Mouse (Mus musculus): ENCODE measurements around the gene Phf21a.

Phf21a gene

DNA sequence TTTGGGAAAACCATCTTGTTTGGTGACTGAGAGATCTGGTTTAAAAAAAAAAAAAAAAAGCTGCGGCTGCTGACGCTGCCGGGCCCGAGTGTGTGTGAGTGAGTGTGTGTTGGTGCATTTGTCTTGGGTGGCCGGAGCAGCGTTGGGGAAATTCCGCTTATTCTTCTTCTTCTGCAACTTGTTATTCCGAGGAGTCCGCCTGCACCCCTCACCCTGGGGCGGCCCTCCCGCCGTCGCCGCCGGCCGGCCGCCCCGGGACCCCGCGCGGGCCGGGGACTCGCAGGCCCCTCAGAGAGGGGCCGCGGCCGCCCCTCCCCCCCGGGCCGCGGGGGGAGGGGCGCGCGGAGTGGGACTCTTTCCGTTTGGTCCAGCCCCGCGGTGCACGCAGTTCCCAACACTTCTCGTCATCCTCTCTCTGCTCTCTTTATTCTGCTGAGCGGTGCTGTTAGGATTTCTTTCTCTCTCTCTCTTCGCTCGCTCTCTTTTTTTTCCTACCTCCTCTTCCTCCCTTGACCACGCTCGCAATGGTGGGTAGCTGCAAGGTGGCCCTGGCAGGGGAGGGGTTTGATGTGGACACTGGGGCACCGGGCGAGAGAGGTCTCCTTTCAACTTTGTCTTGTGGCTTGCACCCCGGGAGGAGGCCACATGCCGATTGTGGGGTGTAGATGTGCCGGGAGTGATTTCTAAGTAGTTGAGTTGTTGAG lies 92.3 kb downstream of the Phf21a start:
- no peak for TF ChIP-seq GATA4 (IDR thresholded peaks at IDR 0.05; ENCODE audit: insufficient replicate concordance, low read length)

DNA sequence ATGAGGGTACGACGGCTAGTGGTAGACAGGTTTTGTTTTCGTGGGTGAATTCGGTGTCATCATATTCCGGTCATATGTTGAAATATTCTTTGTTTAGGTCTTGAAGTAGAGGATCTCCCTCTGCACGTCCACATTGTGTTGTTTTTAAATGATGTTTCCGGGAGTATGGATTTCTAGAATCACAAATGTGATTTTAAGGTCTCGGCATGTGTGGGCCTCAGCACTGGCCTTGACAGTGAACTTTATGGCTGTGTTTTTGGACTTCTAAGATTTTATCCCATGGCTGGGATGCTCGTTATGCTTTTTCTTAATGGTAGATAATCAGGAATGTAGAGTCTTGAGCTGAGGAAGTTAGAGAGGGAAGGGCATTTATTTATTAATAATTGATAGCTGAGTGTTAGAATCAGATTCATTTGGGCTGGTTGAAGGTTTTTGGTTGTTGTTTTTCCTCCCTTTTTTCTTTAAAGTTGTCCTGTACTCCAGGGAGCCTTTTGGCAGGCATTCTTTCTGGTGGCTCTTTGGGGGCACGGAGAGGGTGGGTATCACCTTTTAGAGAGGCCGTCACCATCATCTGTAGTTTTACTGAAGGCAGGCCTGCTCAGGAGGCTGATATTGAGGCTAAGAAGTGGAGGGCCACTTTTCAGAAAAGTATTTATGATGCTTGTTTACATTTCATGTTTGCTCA lies 93.0 kb downstream of the Phf21a start:
- TF ChIP-seq GATA4 (IDR thresholded peaks at IDR 0.05; ENCODE audit: insufficient replicate concordance, low read length): no peak

DNA sequence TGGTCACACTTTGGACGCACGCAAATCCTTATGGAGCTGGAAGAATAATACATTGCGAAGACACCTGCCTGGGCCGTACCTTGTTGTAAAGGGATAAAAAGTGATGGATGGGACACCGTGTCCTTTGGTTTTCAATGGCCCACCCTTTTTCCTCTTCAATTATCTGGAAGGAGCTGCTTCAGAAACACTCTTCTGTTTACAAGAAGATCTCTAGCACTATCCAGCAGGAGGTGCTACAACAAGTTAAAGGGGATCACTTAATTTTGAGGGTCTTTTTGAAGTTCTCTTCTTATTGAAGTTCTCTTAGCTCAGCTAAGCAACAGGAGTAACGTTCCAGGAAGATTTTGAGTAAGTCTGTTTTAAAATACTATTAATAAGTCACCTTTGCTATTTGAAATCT lies 94.1 kb downstream of the Phf21a start:
- TF ChIP-seq GATA4 (IDR thresholded peaks at IDR 0.05; ENCODE audit: insufficient replicate concordance, low read length): no peak

DNA sequence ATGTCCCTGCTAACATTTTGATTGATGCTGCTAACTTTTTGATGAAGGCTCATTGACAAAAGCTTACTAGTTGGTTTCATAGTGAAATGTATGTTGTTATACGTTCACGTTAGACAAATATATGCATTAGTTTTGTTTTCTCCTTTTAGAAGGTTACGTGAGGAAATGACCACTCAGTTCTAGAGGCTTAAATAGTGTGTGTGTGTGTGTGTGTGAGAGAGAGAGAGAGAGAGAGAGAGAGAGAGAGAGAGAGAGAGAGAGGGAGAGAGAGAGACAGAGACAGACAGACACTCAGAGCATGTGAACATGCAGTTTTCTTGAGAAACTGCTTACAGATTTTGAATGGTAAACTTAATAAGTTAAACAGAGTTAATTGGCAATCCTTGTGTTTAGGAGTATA lies 95.8 kb downstream of the Phf21a start:
- TF ChIP-seq GATA4 (IDR thresholded peaks at IDR 0.05; ENCODE audit: insufficient replicate concordance, low read length): no peak

DNA sequence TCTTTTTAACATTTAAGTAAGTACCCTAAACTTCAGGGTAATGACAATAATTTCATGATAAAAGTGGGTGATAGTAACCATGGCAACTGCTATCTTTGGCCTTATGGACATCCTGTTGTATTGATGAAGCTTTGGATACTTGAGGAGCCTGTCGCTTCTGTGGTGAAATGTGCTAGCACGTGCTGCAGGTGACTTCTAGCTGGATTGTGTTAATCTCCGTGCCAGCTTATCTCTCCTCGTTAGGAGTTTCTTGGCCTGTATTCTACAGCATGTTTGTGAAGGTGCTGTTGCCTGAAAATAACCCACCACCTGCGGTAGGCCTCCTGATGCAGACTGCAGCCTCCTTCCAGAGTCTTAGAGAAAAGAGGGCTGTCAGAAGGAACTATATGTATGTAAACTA lies 98.0 kb downstream of the Phf21a start:
- no peak for TF ChIP-seq GATA4 (IDR thresholded peaks at IDR 0.05; ENCODE audit: insufficient replicate concordance, low read length)

DNA sequence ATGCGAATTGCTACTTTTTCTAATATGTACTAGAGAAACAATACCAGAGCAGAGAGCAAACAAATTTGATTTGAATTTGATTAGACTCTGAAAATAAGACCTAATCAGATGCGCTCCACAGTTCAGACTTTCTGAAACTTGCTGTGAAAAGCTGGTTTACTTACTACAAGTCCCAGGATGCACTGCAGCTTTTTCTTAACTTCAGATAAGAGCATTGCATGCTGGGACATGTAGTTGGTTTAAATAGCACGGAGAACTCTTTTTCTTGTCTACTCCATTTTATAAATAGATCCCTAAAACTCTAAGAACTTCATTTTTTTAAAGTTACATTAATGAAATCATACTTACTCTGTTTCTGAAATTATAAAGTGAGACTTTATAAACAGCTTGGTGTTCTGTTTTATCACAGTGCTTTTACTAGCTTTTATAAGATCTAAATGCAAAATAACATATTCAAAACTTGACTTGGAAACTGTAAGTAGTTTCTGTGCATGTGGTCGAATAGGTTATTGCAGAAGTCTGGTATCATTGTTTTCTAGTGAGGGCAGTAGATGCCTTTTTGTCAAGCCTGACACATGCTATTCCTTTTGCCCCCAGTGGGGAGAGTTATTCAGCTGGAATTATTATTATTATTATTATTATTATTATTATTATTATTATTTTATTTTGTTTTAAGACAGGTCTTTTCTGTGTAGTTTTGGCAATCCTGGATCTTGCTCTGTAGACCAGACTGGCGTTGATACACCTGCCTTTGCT lies 99.1 kb downstream of the Phf21a start:
- peak; percentile 76 for TF ChIP-seq GATA4 (IDR thresholded peaks at IDR 0.05; ENCODE audit: insufficient replicate concordance, low read length)

DNA sequence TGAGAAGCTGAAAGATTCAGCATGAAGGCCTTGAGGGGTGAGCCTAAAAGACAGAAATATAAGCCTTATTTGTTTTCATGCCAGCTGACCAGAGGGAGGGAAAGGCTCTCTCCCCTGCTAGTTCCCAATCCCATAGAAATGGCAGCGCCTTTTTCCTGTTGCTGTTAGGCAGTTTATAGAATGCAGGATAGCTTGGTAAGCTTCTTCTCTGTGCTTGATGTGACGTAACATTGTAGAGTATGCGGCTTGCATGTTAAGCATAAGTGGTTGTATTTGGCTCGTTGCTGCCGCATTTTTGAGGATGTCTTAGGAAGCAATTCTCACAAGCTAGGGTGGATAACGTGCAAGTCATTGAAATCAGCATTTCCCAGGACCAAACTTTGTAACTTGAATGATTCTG lies 105.2 kb downstream of the Phf21a start:
- no peak for TF ChIP-seq GATA4 (IDR thresholded peaks at IDR 0.05; ENCODE audit: insufficient replicate concordance, low read length)

DNA sequence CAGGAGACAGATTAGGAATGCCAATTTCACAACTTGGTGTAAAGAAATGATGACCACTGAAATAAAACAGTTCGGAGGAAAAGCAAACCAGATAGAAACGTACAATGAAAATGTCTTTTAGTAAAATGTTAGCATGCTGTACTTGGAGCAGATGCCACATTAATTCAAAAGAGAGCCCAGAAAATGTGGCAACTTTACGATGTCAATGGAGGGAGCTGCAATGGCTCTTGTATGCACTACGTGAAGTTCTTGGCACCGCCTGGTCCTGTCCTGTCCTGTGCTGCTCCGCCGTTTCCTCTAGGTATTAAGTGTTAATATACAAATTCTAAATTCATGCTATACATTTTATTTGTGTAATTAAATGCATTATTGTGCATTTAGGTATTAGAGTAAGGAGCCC lies 105.8 kb downstream of the Phf21a start:
- no peak for TF ChIP-seq GATA4 (IDR thresholded peaks at IDR 0.05; ENCODE audit: insufficient replicate concordance, low read length)

DNA sequence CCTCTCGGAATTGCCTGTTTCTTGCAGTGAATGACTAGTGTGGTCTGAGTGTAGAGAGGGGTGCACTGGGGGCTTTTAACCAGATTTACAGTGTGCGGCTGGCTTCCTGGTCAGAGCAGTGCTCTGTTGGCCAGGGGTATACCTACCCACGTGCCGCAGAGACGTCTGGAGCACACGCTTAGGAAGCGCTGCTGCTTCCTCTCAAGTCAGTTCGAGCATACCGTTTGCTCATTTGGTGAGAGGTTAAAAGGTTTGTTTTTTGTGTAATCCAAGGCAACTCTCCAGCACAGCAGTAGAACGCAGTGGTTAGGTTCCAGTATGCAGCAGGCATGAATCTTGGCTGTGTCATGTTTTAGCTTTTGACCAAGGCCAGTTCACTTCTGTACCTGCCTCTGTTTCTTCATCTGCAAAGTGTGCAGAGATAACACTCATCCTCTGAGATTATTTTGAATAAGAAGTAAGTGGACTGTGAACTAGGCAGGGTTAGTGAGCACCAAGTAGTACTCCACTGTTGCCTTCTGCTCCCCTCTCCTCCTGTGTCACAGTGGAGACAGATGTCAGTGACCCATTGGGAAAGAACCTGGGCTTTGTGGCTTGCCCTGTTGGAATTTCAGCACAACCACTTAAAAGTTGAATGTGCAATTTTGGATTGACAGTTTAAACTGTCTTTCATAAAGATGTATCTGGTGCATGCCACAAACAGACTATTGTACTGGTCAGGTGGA lies 106.8 kb downstream of the Phf21a start:
- no peak for TF ChIP-seq GATA4 (IDR thresholded peaks at IDR 0.05; ENCODE audit: insufficient replicate concordance, low read length)

DNA sequence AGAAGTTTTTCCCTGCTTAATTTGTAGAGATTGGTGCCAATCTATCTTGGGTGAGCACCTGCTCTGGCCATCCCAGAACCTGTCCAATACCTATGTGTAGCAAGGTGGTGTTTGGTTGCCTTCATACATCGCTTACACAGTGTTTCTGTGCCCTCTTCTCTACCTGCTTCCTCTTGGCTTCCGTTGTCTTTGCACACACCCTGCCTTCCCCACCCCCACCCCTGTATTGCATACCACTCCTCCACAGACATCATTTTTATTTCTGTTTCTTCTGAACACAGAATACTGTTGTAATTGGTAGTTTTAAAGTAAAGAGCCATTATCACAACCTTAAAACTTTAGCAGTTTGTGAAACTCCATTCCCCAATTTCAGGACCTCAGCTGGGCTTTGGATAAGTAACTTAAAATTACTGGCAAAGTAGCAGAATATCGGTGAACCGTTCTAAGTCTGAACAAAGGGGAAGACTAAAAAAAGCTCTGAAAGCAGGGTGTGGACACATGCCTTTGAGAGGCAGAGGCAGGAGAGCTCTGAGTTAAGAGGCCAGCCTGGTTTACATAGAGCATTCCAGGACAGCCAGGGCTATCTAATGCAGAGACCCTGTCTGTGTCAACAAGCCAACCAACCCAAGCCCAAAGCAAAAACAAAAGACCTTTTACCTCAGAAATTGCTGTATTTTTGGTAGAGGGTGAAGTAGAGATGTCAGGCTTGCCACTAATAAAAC lies 109.6 kb downstream of the Phf21a start:
- TF ChIP-seq GATA4 (IDR thresholded peaks at IDR 0.05; ENCODE audit: insufficient replicate concordance, low read length): no peak

DNA sequence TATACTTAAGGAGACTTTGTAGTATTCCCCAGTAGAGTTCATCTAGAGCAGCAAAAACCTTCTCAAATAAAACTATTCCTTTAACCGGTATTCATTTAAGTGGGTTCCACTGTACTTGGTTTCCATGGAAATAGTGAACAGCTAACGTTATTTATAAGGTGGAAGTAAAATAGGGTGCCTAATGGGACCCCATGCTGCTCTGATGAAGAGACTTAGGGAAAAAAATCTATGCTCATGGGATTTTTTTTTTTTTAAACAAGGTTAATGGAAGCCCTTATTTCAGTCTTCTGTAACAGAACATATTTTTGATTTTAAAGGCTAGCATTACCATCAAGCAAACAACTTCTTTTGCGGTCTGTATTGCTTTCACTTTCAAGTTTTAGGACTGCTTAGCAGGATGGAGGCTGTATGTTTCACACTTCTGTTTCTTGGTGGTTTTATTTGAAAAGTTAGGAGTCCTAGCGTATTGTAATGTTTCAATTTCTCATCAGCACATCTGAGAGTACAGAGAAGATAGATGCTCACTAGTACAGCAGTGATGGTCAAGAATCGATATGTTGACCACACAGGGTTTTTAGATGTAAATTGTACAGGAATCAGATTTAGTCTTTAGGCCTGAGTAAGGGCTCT lies 112.2 kb downstream of the Phf21a start:
- no peak for TF ChIP-seq GATA4 (IDR thresholded peaks at IDR 0.05; ENCODE audit: insufficient replicate concordance, low read length)

DNA sequence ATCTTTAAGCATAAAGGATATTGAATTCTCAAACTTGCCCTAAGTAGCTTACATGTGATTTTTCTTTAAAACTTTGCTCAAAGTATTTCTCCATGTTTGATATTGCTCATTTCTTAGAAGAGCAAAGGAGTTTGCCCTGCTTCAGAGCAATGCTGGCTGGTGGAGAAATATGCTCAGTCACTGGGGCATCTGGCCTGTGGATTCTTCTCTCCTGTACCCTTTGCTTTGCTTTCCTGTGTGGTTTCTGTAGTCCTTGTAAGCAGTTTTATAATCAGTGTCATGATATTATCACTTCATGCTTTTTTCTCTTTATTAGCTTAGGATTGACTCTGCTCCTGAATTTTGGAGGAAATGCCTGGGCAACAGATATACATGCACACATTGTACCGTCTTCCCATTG lies 117.5 kb downstream of the Phf21a start:
- no peak for TF ChIP-seq GATA4 (IDR thresholded peaks at IDR 0.05; ENCODE audit: insufficient replicate concordance, low read length)

DNA sequence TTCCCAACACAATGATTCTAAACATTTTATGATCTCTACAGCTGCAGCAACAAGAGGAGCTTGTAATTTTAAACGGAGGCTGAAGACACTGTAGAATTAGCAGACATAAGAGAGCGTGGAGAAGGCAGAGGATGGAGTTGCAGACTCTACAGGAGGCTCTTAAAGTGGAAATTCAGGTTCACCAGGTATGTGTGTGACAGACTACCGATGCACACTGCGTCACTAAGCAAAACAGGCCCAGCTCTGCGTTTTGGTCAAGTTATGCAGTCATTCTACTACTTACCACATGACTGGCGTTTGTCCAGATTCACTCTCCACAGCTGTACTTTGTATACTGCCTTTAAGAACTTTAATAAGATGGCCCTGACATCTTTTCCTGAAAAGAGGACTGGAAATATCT lies 128.5 kb downstream of the Phf21a start:
- TF ChIP-seq GATA4 (IDR thresholded peaks at IDR 0.05; ENCODE audit: insufficient replicate concordance, low read length): no peak

DNA sequence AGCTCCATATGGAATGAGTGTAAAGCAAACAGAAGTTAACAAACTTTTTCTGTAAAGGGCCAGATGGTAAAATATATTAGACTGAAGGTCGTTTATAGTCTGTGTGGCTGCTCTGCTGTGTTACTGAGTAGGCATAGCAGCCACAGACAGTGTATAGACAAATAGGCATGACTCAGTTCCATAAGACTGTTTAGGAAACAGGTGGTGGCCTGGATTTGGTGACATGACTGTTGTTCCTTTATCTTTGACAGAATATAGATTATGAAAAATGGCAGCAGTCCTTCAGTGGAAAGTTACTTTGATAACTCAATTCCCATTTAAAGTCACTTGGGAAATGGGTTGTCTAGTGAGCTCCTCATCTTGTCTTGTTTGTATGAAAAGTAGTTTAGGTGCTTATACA lies 132.7 kb downstream of the Phf21a start:
- no peak for TF ChIP-seq GATA4 (IDR thresholded peaks at IDR 0.05; ENCODE audit: insufficient replicate concordance, low read length)

Data from liver, adult (tissue).